Mouse (Mus musculus): ENCODE data around the gene Nectin2. TPM values are rescaled to one million over a fixed set of nuclear protein-coding genes. Genes with fewer than 3 reads are reported as not detected.
A peak's percentile ranks its signal among the peaks of the same experiment; 100 is the strongest.

The Nectin2 gene
- polyA plus RNA-seq, 1 experiment from 2014 or later = 49.1 TPM

- peaks cover 30% of the 10 kb centered on the region for H3K36me3 ChIP-seq
- WGBS = 1% methylated on average over 20 of the region's 20 CpGs
- peaks cover 21% of the 10 kb centered on the region for H3K4me1 ChIP-seq (replicated peaks)
- peak within 1 kb of the TSS; percentile 58 for H3K4me2 ChIP-seq
- H3K9me3 ChIP-seq = no peaks in the 10 kb centered on the region
- peaks cover 12% of the 10 kb centered on the region; the same call in 1 of the 2 replicates for H3K27me3 ChIP-seq
- ATAC-seq (ENCODE audit: low FRiP score) = peak; percentile 29
- peak within 1 kb of the TSS; percentile 68 for H3K9ac ChIP-seq
- peak within 1 kb of the TSS; percentile 35 for H3K4me3 ChIP-seq
- H3K27ac ChIP-seq = peak within 1 kb of the TSS; percentile 19
Observed at GRCm38 (mm10) chr7:19698907-19699826, 51.1 kb downstream of the Nectin2 start, which contains the start of gene Apoe. TSS of gene Apoe (minus strand) at chr7:19699188.

GRCm38 (mm10) chr7:19697949-19698906 lies 52.1 kb downstream of the Nectin2 start:
- ATAC-seq (ENCODE audit: low FRiP score) = 0 out of 2 replicates have a peak, but pooled peaks have one; percentile 3
- Histone ChIP-seq H3K9ac (peak overlapping the region; percentile 68), H3K4me2 (peak overlapping the region; percentile 58), H3K4me3 (peak overlapping the region; percentile 35), H3K36me3 (peaks cover 22% of the 10 kb centered on the region), H3K27ac (peak overlapping the region; percentile 19; the same call in 1 of the 2 replicates), H3K9me3 (no peaks in the 10 kb centered on the region), H3K27me3 (peaks cover 12% of the 10 kb centered on the region; the same call in 1 of the 2 replicates), H3K4me1 (replicated peaks) (peaks cover 26% of the 10 kb centered on the region)
- WGBS = 2% methylated on average over 28 of the region's 28 CpGs

- no peak overlapping the region for H3K4me2 ChIP-seq
- H3K4me1 ChIP-seq (replicated peaks) = peaks cover 30% of the 10 kb centered on the region
- no peaks in the 10 kb centered on the region for H3K9me3 ChIP-seq
- H3K9ac ChIP-seq = no peak overlapping the region
- peaks cover 10% of the 10 kb centered on the region for H3K36me3 ChIP-seq
- H3K4me3 ChIP-seq = no peak overlapping the region
- ATAC-seq (ENCODE audit: low FRiP score) = no peak
- WGBS = 96% methylated on average over 34 of the region's 34 CpGs
- H3K27ac ChIP-seq = no peak overlapping the region
- peaks cover 12% of the 10 kb centered on the region; the same call in 1 of the 2 replicates for H3K27me3 ChIP-seq
Observed at GRCm38 (mm10) chr7:19696336-19696873, 53.9 kb downstream of the Nectin2 start.

GRCm38 (mm10) chr7:19695881-19696280 lies 54.4 kb downstream of the Nectin2 start:
- no peak overlapping the region for H3K4me2 ChIP-seq
- H3K9me3 ChIP-seq = no peaks in the 10 kb centered on the region
- H3K4me3 ChIP-seq = no peak overlapping the region
- ATAC-seq (ENCODE audit: low FRiP score) = no peak
- H3K27ac ChIP-seq = no peak overlapping the region
- peaks cover 29% of the 10 kb centered on the region for H3K4me1 ChIP-seq (replicated peaks)
- H3K9ac ChIP-seq = no peak overlapping the region
- WGBS = 87% methylated on average over 6 of the region's 6 CpGs
- H3K36me3 ChIP-seq = peaks cover 8% of the 10 kb centered on the region
- peaks cover 12% of the 10 kb centered on the region; the same call in 1 of the 2 replicates for H3K27me3 ChIP-seq

GRCm38 (mm10) chr7:19695213-19695594 lies 55.1 kb downstream of the Nectin2 start:
- Histone ChIP-seq H3K4me3 (no peak overlapping the region), H3K27ac (no peak overlapping the region), H3K4me2 (no peak overlapping the region), H3K9me3 (no peaks in the 10 kb centered on the region), H3K9ac (no peak overlapping the region), H3K36me3 (peaks cover 8% of the 10 kb centered on the region), H3K4me1 (replicated peaks) (peaks cover 27% of the 10 kb centered on the region), H3K27me3 (peaks cover 12% of the 10 kb centered on the region; the same call in 1 of the 2 replicates)
- WGBS = 59% methylated on average over 8 of the region's 8 CpGs
- ATAC-seq (ENCODE audit: low FRiP score) = no peak

- Histone ChIP-seq H3K9me3 (no peaks in the 10 kb centered on the region), H3K9ac (no peak overlapping the region), H3K36me3 (peaks cover 8% of the 10 kb centered on the region), H3K4me1 (replicated peaks) (peaks cover 26% of the 10 kb centered on the region), H3K27ac (no peak overlapping the region), H3K27me3 (peaks cover 12% of the 10 kb centered on the region; the same call in 1 of the 2 replicates), H3K4me2 (no peak overlapping the region), H3K4me3 (no peak overlapping the region)
- WGBS = 90% methylated on average over 10 of the region's 10 CpGs
- ATAC-seq (ENCODE audit: low FRiP score) = no peak
Observed at GRCm38 (mm10) chr7:19694336-19695212, 55.7 kb downstream of the Nectin2 start.

GRCm38 (mm10) chr7:19693421-19693820 lies 56.9 kb downstream of the Nectin2 start:
- H3K27me3 ChIP-seq = 0 out of 2 replicates have a peak, but pooled peaks cover 7% of the 10 kb centered on the region
- ATAC-seq (ENCODE audit: low FRiP score) = no peak
- H3K9ac ChIP-seq = no peak overlapping the region
- no peak overlapping the region for H3K4me3 ChIP-seq
- H3K9me3 ChIP-seq = no peaks in the 10 kb centered on the region
- H3K27ac ChIP-seq = no peak overlapping the region
- peaks cover 8% of the 10 kb centered on the region for H3K36me3 ChIP-seq
- H3K4me1 ChIP-seq (replicated peaks) = peaks cover 14% of the 10 kb centered on the region
- H3K4me2 ChIP-seq = no peak overlapping the region
- 26% methylated on average over 9 of the region's 10 CpGs for WGBS

GRCm38 (mm10) chr7:19691873-19692865 lies 58.1 kb downstream of the Nectin2 start, which contains the start of gene Apoc1:
TSS of gene Apoc1 (minus strand) at chr7:19692660.
- peaks cover 9% of the 10 kb centered on the region; the same call in 1 of the 2 replicates for H3K4me1 ChIP-seq (replicated peaks)
- no peak within 1 kb of the TSS for H3K27ac ChIP-seq
- peaks cover 8% of the 10 kb centered on the region for H3K36me3 ChIP-seq
- ATAC-seq (ENCODE audit: low FRiP score) = no peak
- no peak within 1 kb of the TSS for H3K4me2 ChIP-seq
- 53% methylated on average over 28 of the region's 28 CpGs for WGBS
- H3K9ac ChIP-seq = no peak within 1 kb of the TSS
- no peaks in the 10 kb centered on the region for H3K9me3 ChIP-seq
- H3K4me3 ChIP-seq = no peak within 1 kb of the TSS
- H3K27me3 ChIP-seq = no peaks in the 10 kb centered on the region

- Histone ChIP-seq H3K27me3 (no peaks in the 10 kb centered on the region), H3K4me3 (no peak overlapping the region), H3K4me2 (no peak overlapping the region), H3K4me1 (replicated peaks) (peaks cover 9% of the 10 kb centered on the region; the same call in 1 of the 2 replicates), H3K9me3 (no peaks in the 10 kb centered on the region), H3K9ac (no peak overlapping the region), H3K27ac (no peak overlapping the region), H3K36me3 (peaks cover 4% of the 10 kb centered on the region)
- 80% methylated on average over 6 of the region's 6 CpGs for WGBS
- no peak for ATAC-seq (ENCODE audit: low FRiP score)
Observed at GRCm38 (mm10) chr7:19691434-19691833, 58.8 kb downstream of the Nectin2 start.

GRCm38 (mm10) chr7:19690845-19691244 lies 59.4 kb downstream of the Nectin2 start:
- Histone ChIP-seq H3K9me3 (no peaks in the 10 kb centered on the region), H3K27ac (no peak overlapping the region), H3K4me1 (replicated peaks) (peaks cover 9% of the 10 kb centered on the region; the same call in 1 of the 2 replicates), H3K27me3 (no peaks in the 10 kb centered on the region), H3K4me3 (no peak overlapping the region), H3K4me2 (no peak overlapping the region), H3K9ac (no peak overlapping the region), H3K36me3 (no peaks in the 10 kb centered on the region)
- WGBS = 94% methylated on average over 4 of the region's 4 CpGs
- no peak for ATAC-seq (ENCODE audit: low FRiP score)

Measured in hindbrain, embryonic 13.5 days (tissue).